Mouse (Mus musculus): ENCODE measurements around the gene Edc4.
"Not testable (repeated sequence)": the region's sequence is repeated elsewhere in the genome, so short reads cannot be mapped to it uniquely, and the experiment has no call there.

The Edc4 gene

DNA sequence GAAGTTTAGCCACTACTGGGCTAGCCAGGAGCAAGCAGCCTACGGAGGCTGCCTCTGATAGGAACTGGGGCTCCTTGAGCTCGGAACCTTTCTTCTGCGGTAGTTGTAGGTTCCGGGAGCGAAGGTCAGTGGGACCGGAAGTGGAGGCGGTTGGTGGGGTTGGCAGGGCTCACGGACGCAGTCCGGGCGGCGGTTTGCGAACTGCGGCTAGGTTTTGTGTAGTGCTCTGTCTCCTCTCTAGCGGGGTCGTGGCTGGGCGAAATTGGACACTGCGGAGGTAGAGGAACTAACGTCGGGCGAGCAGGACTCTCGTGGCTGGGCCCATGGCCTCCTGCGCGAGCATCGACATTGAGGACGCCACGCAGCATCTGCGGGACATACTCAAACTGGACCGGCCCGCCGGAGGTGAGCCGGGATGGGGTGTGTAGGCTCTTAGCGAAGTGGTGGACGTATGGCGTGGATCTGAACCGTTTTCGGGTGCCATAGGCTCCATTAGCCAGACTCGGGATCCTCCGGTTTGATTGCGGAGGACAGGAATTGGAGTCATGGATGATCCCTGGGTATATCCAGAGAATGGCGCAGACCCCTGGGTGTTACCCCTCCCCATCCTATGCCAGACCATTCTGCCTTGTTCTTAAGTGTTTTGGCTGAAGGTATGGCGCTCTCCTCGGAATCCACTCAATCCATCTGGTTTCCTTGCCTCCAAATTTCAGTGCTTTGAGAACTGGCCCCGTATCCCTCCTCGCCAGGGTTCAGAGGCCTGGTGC, at the start of gene Edc4:
Gene Edc4, plus strand, starts transcription at position 128 of the 767 bp plus-strand sequence.
- peak; percentile 89 for DNase-seq (ENCODE audit: low spot score)

DNA sequence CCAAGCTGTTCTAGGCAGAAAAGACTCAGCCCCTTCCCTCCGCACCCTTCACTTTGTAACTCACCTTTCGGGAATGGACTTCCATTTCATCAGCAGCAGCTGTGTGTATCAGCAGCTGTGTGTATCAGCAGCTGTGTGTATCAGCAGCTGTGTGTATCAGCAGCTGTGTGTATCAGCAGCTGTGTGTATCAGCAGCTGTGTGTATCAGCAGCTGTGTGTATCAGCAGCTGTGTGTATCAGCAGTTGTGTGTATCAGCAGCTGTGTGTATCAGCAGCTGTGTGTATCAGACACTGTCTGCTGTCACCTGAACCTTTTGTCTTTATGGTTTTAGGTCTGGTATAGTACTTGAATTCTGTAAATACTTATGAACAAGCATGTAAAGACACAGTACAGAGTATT, 46.9 kb upstream of the Edc4 start:
- not testable (repeated sequence) for DNase-seq (ENCODE audit: low spot score)

DNA sequence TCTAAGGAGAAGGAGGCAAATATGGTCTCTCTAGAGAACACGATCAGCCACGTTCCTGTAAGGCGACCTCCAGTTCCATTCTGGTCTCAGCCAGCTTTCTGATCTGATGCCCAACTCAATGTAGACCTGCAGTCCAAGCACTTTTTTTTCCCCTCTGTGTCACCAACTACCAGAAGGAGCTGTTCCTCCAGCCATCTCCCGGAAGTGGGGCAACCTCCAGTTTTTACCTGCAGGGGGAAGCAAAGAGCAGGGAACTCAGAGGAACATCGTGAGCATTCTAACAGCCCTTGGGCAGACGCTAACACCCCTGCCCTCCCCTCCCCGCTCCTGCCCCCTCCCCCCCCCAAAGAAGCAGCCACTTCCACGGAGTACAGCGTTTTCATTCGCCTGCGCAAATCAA, 45.4 kb upstream of the Edc4 start:
- DNase-seq (ENCODE audit: low spot score) = peak; percentile 39

DNA sequence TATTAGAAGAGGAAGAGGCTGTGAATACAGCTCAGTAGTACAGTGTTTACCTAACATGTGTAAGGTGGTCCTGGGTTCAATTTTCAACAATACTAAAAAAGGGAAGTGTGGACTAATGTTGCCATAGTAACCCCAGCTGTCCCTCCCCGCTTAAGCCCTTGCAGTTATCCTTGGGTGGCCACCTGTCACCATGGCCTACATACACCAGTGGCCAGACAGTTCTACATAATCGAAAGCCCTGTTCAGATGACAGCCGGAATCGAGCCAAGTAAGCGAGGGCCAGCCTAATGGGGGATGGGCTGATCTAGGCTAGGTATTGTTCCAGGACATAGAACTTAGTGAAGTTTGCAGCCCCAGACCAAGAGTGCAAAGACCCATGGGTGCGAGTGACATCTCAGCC, 43.7 kb upstream of the Edc4 start:
- DNase-seq (ENCODE audit: low spot score) = no peak

DNA sequence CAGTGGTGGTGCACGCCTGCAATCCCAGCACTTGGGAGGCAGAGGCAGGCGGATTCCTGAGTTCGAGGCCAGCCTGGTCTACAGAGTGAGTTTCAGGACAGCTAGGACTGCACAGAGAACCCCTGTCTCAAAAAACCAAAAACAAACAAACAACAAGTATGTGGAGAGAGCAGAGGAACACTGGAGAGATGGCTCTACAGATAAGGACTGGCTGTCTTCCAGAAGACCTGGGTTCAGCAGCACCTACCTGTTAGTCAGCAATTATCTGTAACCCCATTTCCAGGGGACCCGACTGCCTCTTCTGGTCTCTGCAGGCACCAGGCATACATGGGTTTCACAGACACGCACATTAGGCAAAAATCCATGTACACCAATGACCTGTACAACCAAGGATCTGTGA, 41.5 kb upstream of the Edc4 start:
- no peak for DNase-seq (ENCODE audit: low spot score)

DNA sequence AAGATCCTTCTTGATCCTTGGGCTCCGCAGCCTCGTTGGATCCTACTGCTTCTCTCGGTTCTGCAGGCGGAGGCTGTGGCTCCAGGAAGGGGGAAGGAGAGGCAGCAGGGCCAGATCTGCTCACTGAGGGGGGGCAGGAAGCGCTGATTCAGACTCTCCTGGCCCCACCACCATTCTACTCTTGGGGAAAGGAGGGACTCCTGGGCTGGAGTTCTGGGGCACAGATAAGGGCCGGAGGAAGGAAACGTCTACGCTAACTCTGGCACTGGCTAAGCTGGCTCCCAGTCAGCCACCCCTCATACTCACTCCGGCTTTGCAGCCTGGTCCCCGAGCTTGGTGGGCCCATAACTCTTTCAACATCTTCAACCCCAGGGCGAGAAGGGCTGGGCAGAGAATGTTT, 34.0 kb upstream of the Edc4 start:
- DNase-seq (ENCODE audit: low spot score) = no peak

DNA sequence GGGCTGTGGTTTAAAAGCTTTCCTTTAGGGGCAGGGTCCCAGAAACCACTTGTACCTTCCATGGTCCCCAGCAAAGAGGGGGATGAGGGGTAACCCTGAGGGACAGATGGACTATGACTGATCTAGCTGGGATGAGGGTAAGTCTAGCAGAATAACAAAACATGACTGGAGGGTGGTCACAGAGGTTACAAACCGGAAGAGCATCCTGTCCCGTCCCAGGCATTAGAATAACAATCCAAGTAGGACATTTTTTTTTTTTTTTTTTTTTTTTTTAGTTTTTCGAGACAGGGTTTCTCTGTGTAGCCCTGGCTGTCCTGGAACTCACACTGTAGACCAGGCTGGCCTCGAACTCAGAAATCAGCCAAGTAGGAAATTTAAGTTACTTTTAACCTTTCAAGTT, 30.7 kb upstream of the Edc4 start:
- DNase-seq (ENCODE audit: low spot score) = no peak

DNA sequence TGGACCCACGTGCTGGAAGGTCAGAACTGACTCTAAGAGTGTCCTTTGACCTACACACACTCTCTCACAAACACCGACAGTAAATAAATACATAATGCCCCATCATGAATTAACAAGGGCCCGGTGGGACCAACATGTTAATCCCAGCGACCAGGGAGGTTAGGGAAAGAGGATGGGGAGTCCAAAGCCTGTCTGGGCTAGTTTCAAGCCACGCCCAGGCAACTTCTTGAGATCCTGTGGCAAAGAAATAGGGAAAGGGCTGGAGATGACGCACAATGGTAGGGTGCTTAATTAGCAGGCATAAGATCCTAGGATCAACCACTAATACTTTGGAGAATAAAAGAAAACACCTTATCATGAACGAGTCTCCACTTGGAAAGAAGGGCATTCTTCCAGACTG, 30.1 kb upstream of the Edc4 start:
- no peak for DNase-seq (ENCODE audit: low spot score)

DNA sequence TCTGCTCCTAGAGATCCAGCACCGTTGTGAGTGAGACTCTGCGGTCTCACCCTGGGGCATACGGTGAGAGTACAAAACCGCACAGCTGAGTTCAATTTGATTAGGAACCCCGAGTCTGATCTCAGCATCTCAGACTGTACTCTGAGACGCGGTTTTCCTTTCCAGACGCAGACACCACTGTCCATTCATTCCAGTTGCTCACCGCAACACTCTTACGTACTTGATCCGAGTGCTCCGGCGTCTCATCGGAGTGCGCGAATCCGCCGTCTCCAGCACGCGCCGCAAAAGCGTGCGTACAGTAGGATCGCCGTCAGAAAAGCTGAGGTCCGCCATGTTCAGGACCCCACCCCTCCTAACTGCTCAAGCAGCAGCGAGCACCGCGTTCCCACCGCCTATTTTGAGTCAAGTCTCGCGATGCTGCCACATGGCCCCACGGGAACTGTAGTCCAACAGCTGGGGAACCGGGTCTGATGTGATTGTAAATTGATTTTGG, 29.0 kb upstream of the Edc4 start:
- peak; percentile 99 for DNase-seq (ENCODE audit: low spot score)

DNA sequence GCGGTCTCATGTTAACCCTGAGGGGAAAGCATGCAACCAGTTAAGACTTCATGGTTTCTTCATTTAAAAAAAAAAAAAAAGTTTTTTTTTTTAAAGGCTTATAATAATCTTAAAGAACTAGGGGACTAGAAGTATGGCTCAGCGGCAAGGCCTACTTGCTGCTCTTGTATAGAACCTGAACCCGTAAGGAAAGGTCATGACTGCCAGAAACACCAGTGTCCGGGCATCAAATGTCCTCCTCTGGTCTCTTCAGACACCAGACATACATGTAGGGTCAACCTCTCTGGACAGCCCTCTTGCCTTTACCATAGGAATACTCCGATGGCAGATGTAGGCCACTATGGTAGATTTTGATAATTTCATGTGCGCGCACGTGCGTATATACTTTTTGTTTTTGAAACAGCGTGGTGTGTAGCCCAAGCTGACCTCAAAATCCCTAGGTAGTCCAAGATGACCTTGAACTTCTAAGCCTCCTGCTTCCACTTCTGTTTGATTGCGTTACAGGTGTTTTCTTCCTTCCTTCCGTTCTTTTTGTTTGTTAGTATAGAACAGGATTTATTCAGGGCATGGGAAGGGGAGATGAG, 28.4 kb upstream of the Edc4 start:
- no peak for DNase-seq (ENCODE audit: low spot score)

DNA sequence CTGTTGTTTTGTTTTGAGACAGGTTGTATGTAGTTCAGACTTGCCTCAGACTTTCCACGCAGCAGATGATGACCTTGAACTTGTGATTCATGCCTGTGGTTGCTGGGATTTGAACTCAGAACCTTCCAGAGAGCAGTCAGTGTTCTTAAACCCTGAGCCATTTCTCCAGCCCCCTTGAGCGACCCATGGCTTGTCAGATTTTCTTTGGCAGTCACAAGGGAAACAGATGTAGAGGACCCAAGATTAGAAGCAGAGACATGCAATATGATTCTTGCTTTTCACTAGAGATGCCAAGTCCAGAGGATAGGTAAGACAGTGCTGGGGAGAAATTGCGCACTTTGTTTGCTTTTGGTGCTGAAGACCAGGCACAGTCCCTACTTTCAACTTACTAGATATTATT, 27.5 kb upstream of the Edc4 start, which contains the start of gene Cenpt:
Gene Cenpt, minus strand, starts transcription at position 101 of the 400 bp plus-strand sequence.
- DNase-seq (ENCODE audit: low spot score) = no peak

DNA sequence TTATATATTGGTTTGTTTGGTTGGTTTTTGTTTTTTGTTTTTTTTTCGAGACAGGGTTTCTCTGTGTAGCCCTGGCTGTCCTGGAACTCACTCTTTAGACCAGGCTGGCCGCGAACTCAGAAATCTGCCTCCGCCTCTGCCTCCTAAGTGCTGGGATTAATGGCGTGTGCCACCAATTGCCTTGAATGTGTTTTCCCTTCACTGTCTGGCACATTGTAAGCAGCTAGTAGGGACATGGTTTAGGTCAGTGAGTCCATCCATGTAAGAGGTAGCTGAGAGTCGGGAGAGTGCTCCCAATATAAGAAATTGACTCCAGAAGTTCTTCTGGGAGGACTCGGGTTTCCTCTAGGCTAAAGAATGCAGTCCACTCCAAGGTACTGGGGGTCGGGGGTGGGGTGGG, 26.4 kb upstream of the Edc4 start:
- DNase-seq (ENCODE audit: low spot score) = peak; percentile 27

DNA sequence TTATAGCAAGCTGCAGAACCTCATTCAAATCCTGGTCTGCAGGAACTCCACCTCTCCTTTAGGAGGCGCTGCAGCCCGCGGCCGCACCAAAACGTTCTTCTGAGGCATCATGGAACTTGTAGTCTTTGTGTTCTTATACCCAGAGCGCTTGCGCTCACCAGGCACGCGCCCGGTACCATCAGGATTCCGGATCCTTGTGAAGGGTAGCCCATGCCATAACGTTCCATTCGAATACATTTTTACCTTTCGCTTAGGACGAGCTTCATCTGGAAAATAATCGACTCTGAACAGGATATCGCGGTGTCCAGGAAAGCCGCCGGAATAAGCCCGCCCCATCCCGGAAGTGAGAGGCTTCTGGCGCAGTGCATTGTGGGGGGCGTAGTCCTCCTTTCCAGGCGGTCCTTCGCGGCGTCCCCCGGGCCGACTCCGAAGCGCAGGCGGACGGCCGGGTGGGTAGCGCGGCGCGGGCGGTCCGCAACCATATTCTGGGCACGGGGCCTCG, 25.9 kb upstream of the Edc4 start, which contains the start of gene Thap11:
Gene Thap11, plus strand, starts transcription at position 418 of the 502 bp plus-strand sequence.
- DNase-seq (ENCODE audit: low spot score) = peak; percentile 95

DNA sequence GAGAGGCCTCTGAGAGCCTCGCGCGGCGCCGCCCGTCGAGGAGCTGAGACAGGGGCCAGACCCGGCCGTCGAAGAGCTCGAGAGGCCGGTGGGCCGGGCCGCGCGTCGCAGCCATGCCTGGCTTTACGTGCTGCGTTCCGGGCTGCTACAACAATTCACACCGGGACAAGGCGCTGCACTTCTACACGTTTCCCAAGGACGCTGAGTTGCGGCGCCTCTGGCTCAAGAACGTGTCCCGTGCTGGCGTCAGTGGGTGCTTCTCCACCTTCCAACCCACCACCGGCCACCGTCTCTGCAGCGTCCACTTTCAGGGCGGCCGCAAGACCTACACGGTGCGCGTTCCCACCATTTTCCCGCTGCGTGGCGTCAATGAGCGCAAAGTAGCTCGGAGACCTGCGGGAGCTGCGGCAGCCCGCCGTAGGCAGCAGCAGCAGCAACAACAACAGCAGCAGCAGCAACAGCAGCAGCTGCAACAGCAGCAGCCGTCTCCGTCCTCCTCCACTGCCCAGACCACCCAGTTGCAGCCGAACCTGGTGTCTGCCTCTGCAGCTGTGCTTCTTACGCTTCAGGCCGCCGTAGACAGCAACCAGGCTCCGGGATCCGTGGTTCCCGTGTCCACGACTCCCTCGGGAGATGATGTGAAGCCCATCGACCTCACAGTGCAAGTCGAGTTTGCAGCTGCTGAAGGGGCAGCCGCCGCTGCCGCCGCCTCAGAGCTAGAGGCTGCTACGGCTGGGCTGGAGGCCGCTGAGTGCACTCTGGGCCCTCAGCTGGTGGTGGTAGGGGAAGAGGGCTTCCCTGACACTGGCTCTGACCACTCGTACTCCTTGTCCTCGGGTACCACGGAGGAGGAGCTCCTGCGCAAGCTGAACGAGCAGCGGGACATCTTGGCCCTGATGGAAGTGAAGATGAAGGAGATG, 25.2 kb upstream of the Edc4 start:
- peak; percentile 63 for DNase-seq (ENCODE audit: low spot score)

DNA sequence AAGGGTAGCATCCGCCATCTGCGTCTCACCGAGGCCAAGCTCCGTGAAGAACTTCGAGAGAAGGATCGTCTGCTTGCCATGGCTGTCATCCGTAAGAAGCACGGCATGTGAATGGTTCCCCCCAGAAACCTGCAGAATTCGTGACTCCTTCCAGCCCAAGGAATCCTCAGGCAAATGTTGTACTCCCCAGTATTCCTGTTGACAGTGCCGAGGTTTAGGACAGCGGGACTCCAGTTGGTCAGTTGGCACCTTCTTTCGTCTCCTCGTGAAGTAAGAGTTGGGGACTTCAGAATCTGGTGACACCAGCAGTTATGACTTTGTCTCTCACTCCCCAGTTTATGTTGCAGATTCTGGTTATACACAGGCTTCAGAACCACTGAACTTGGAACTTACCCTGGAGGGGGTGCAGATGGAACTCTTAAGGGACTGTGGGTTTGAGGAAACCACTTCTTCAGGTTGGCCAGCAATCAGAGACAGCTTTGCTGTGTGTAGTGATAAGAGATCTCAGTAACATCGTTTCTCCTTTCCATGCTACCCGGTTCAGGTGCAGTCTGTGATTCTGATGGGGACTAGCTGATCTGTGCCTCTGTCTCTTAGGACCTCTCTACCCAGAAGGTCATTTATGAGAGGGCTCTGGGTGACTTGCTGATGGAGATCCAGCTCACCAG, 24.4 kb upstream of the Edc4 start:
- no peak for DNase-seq (ENCODE audit: low spot score)

DNA sequence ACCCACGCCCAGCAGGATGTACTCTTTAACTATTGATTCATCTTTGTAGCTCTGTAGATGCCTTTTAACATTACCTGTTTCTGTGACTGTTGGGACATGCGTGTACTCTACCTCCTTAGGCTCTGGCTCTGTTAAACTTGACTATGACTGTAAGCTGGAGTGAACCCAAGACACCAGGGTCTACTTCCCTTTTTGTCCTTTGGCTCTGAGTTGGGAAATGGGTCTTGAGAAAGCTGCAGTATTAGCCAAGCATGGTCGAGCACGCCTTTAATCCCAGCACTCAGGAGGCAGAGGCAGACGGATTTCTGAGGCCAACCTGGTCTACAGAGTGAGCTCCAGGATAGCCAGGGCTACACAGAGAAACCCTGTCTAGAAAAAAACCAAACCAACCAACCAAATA, 22.2 kb upstream of the Edc4 start:
- no peak for DNase-seq (ENCODE audit: low spot score)

DNA sequence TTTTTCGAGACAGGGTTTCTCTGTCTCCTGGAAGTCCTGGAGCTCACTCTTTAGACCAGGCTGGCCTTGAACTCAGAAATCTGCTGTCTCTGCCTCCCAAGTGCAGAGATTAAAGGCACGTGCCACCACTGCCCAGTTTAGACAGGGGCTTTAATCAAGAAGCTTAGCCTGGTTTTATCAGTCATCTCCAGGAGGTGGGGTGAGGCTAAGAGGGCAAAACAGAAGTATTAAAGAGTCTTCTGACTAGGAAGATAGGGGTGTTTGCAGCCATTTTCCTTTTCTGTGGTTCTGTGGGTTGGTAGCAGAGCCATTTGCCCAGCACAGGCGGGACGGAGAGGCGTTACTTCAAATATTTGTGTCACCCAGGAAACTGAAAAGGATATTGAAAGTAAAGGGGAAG, 21.4 kb upstream of the Edc4 start:
- no peak for DNase-seq (ENCODE audit: low spot score)

DNA sequence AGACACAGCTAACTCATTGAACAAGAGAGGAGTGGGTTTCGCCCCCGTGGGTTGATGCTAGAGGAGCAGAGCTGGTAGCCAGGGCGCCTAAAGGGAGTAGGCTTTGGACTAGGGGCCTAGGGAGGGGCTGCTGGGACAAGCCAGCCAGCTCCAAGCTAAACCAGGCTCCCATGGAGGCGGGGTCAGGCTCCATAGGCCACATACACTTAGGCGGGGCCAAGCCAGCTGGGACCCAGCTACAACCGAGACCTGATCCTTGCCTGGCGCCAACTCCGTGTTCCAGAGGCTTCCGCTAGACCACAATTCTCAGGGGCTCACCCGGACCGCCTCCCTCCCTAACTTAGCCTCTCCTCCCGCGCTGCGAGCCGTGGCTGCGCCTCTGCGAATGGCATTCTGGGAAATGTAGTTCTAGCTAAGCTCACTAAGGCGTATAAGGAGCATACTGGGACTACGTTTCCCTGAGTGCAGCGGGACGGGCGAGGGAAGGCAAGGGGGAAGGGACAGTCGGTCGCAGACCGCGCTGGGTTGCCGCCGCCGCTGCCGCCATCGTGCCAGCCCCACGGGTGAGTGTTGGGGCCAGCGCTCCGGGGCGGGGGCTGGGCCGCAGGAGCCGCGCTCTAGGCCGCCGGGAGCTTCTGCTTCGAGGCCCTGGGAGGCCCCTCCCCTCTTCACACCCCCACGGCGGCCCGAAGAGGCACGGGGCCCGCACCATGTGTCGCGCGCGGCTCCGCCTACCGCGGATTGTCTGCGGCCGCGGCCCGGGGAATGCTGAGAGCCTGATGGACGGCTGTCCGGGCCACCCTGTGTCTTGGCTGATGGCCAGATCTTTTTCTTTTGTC, 20.3 kb upstream of the Edc4 start, which contains the start of gene Nutf2:
Gene Nutf2, plus strand, starts transcription at position 438 of the 839 bp plus-strand sequence.
- DNase-seq (ENCODE audit: low spot score) = peak; percentile 100

DNA sequence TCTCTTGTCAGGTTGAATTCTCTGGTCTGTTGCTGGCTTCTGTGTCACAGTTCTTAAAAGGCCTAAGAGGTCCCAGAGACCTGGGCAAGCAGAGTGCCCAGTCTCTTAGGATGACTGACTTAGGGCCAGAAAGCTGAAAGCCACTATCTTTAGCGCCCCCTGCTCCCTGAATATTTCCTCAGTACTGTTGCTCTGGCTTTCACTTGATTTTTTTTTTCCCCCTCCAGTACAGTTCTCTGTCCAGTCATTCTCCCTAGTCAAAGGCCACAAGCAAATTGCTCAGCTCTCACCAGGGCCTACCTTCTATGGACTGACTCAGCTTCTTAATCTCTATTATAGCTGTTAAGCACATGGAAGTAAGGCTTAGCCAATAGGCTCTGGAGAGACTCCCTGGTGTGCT, 18.7 kb upstream of the Edc4 start:
- peak; percentile 54 for DNase-seq (ENCODE audit: low spot score)

DNA sequence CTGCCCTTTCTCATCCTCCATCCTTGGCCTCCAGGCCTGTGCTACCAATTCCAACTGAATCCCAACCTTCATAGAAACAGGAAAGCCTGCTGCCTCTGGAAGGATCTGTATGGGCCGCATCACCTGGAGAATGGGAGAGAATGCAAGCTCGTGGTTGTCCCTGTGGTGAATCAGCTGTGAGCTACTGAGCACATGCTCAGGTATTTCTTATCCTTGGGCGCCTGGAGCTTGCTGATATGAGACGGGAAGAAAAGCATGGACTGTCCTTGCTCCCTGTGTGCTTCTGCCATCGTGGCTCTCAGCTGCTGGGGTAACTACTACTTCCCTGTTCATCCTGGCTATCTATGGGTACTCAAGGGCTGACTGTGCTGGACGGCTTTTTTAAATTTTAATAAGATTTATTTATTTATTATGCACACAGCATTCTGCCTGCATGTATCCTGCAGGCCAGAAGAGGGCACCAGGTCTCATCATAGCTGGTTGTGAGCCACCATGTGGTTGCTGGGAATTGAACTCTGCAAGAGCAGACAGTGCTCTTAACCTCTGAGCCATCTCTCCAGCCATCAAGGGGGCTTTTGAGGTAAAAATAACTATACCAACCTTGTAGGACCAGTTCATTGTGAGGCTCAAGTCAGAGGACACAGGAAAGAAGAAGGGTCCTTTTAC, 14.2 kb upstream of the Edc4 start:
- DNase-seq (ENCODE audit: low spot score) = peak; percentile 29
